Mouse (Mus musculus) liver, postnatal 0 days (tissue): ENCODE measurements at regions not wholly inside any gene's neighbourhood (a gene's known extent, or its start where the extent isn't known, plus 50 kb on each side); places are given as distances from the start of the nearest gene placed in this dataset.

Source experiments
- ATAC-seq: fragments of 200-750 bp; cut with Nextera tagmentation; 2 replicates; pipeline ENCODE4 v1.8.0; 2017; ENCODE audit warnings: mild to moderate bottlenecking, moderate library complexity
- DNase-seq: peaks from one replicate; pipeline ENCODE4 v3.0.0-alpha.2; 2016
- H3K27ac ChIP-seq: fragments of 300-500 bp; sonication (generic); 2 replicates; pipeline ENCODE4 v1.5.1; 2014; ENCODE audit warnings: antibody characterized with exemption, moderate library complexity, mild to moderate bottlenecking, low read depth
- H3K27me3 ChIP-seq: fragments of 300-500 bp; sonication (generic); 2 replicates; pipeline ENCODE4 v1.6.1; 2014; ENCODE audit warnings: low read length, control low read depth, mixed read lengths; ENCODE audit not compliant: insufficient read depth
- H3K36me3 ChIP-seq: fragments of 300-500 bp; sonication (generic); replicated peaks from 2 replicates; pipeline ENCODE4 v1.6.1; 2014; ENCODE audit warnings: mild to moderate bottlenecking, control low read depth, low read length, moderate library complexity, mixed read lengths; ENCODE audit not compliant: insufficient read depth
- H3K4me1 ChIP-seq: fragments of 300-500 bp; sonication (generic); 2 replicates; pipeline ENCODE4 v1.6.1; 2014; ENCODE audit warnings: antibody characterized with exemption, mild to moderate bottlenecking, control low read depth; ENCODE audit not compliant: insufficient read depth
- H3K4me2 ChIP-seq: fragments of 300-500 bp; sonication (generic); 2 replicates; pipeline ENCODE4 v1.6.1; 2014; ENCODE audit warnings: low read depth, mild to moderate bottlenecking, low read length, moderate library complexity, mixed read lengths
- H3K4me3 ChIP-seq: fragments of 300-500 bp; sonication (generic); 2 replicates; pipeline ENCODE4 v1.5.1; 2014; ENCODE audit warnings: low read depth, low read length
- H3K9ac ChIP-seq: fragments of 300-500 bp; sonication (generic); replicated peaks from 2 replicates; pipeline ENCODE4 v1.6.1; 2014; ENCODE audit warnings: mild to moderate bottlenecking, moderate library complexity
- H3K9me3 ChIP-seq: fragments of 300-500 bp; sonication (generic); 2 replicates; pipeline ENCODE4 v1.6.1; 2016; ENCODE audit warnings: mild to moderate bottlenecking, control low read depth, low read length, mixed read lengths
- CTCF ChIP-seq: sonication (generic); IDR thresholded peaks from 2 replicates; pipeline ENCODE4 v1.5.1; 2016; ENCODE audit warnings: antibody characterized with exemption, low read depth
- EP300 ChIP-seq: IDR thresholded peaks from 2 replicates; pipeline ENCODE4 v1.6.1; 2016; ENCODE audit warnings: antibody characterized with exemption, low read depth, mild to moderate bottlenecking
- WGBS: fragments of 180-500 bp; shearing (Covaris S2); extraction: QIAGEN DNeasy Blood & Tissue Kit; methylation state at CpG from one replicate; pipeline ENCODE4 v1.1.7; 2014; ENCODE audit not compliant: insufficient replicate concordance; 5-methylcytosine and 5-hydroxymethylcytosine counted together

DNA sequence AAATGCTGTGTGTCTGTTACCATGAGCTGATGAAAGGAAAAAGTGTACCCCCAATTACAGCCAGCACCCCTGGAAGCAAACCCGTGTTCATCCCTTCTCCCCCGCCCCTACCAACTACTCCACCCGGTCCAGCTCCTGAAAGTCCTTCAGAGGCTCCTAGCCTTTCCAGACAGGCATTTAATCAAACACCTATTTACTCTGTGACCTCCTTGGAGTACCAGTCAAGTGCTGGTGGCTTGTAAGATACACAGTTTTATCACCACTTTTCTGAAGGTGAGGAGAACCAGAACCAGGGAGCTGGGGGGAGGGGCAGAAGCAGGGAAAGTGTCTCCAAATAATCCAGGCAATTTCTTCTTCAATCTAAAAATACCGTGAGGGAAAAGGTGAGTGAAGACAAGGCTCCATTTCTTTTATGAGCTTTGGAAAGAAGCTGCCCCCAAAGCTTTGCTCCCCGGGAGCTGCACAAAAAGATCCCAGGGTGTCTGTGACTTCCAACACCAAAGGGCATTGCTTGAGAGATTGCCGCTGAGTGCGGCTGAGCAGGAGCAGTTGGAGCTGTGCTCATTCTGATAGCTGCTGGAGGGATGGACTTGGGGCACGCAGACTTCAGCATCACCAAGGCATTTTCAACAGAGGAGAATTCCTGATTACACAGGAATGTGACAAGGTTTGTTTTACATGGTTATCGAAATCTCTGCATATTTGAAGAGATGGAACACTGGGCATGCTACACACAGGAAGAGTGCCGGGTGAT, 123.0 kb downstream of the Tbx18 start:
- no peaks in the 10 kb centered on the region for H3K36me3 ChIP-seq
- no peaks in the 10 kb centered on the region for H3K27me3 ChIP-seq
- ATAC-seq (no peak), DNase-seq (no peak)
- H3K4me2 ChIP-seq, result no peak overlapping the region
- H3K9me3 ChIP-seq, result no peaks in the 10 kb centered on the region
- H3K9ac ChIP-seq, result no peak overlapping the region
- no peak for TF ChIP-seq EP300
- no peak for TF ChIP-seq CTCF
- no peak overlapping the region for H3K4me3 ChIP-seq
- no peak overlapping the region for H3K27ac ChIP-seq
- 50% methylated on average over 10 of the region's 10 CpGs for WGBS
- no peaks in the 10 kb centered on the region for H3K4me1 ChIP-seq

- H3K4me3 ChIP-seq, result no peak overlapping the region
- DNase-seq (no peak), ATAC-seq (no peak)
- no peak for TF ChIP-seq EP300
- WGBS, result 31% methylated on average over 2 of the region's 2 CpGs
- no peak overlapping the region for H3K4me2 ChIP-seq
- no peak overlapping the region for H3K9ac ChIP-seq
- no peaks in the 10 kb centered on the region for H3K4me1 ChIP-seq
- no peaks in the 10 kb centered on the region for H3K9me3 ChIP-seq
- no peaks in the 10 kb centered on the region for H3K27me3 ChIP-seq
- H3K36me3 ChIP-seq, result no peaks in the 10 kb centered on the region
- no peak overlapping the region for H3K27ac ChIP-seq
Observed at GRCm38 (mm10) chr9:87575591-87575990, 155.5 kb downstream of the Tbx18 start.

GRCm38 (mm10) chr9:87574250-87574864, 156.7 kb downstream of the Tbx18 start:
- DNase-seq (no peak), ATAC-seq (no peak)
- no peak for TF ChIP-seq CTCF
- TF ChIP-seq EP300, result no peak
- no peak overlapping the region for H3K4me3 ChIP-seq
- 24% methylated on average over 2 of the region's 2 CpGs for WGBS
- H3K4me1 ChIP-seq, result no peaks in the 10 kb centered on the region
- no peaks in the 10 kb centered on the region for H3K27me3 ChIP-seq
- H3K27ac ChIP-seq, result no peak overlapping the region
- H3K9ac ChIP-seq, result no peak overlapping the region
- no peaks in the 10 kb centered on the region for H3K36me3 ChIP-seq
- H3K4me2 ChIP-seq, result no peak overlapping the region
- no peaks in the 10 kb centered on the region for H3K9me3 ChIP-seq

DNA sequence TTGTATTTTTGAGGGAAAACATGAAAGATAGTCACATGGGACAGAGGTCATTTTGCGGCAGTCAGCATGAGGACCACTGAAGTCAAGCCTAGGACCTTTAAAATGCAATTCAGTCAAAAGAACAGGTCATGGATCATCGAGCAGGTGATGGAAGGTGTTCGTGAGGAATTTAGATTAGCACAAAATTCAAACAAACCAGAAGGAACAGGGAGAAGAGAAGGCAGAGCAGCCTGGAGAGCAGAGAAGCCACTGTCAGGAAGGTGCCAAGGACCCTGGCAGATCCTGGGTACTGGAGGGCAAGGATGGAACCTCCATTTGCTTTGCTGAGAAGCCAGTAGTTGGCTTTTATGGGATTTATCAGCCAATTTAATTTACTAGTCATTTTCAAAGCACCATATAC, 167.8 kb downstream of the Tbx18 start:
- DNase-seq (no peak), ATAC-seq (no peak)
- no peak for TF ChIP-seq EP300
- no peak for TF ChIP-seq CTCF
- Histone ChIP-seq H3K4me3 (no peak overlapping the region), H3K27me3 (no peaks in the 10 kb centered on the region), H3K4me2 (no peak overlapping the region), H3K9me3 (no peaks in the 10 kb centered on the region), H3K36me3 (no peaks in the 10 kb centered on the region), H3K9ac (no peak overlapping the region), H3K27ac (no peak overlapping the region), H3K4me1 (no peaks in the 10 kb centered on the region)
- WGBS, result 57% methylated on average over 3 of the region's 3 CpGs

DNA sequence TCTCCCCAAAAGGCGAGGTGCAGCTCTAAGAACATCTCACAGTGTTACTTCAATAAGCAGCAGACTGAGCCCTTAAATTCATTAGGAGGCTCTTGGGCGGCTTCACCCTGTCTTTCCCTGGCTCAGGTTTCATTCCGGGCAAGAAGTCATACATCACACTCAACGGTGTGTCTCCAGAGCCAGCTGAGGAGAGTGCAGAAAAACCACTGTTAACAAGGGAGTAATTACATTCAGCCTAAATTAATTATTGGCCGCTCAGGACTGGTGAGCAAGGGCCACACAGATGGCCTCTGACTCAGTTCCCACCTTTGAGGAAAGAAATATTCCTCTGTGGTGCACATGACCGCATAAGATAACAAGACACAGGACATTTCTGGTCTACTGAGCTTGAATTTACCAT, 168.3 kb downstream of the Tbx18 start:
- no peak for DNase-seq
- H3K9ac ChIP-seq, result no peak overlapping the region
- TF ChIP-seq EP300, result no peak
- TF ChIP-seq CTCF, result no peak

DNA sequence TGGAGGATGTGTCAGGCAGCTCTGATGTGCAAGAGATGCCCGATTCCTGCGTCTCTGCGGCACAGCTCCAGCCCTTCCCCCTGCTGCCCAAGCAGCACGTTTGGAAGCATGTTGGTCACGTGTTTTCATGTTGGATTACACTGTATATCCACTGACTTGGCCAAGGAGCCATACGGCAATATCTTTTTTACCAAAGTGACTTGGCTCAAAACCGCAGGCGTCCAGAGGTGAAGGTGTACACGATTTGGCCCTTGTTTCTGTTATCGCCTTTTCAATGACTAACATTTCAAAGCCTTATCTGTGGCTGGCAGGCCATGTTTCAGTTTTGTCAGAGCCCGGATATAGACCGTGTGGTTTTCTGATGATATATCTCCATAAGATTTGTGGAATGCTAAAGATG, 173.2 kb downstream of the Tbx18 start:
- Histone ChIP-seq H3K4me2 (no peak overlapping the region), H3K27ac (no peak overlapping the region)

More for the DNA sequence above, 168.3 kb downstream of the Tbx18 start:
- Histone ChIP-seq H3K4me1 (no peaks in the 10 kb centered on the region), H3K4me2 (no peak overlapping the region), H3K4me3 (no peak overlapping the region), H3K27me3 (no peaks in the 10 kb centered on the region), H3K9me3 (no peaks in the 10 kb centered on the region), H3K27ac (no peak overlapping the region), H3K36me3 (no peaks in the 10 kb centered on the region)
- 61% methylated on average over 6 of the region's 6 CpGs for WGBS
- no peak for ATAC-seq

More for the DNA sequence above, 173.2 kb downstream of the Tbx18 start:
- H3K4me3 ChIP-seq, result no peak overlapping the region
- ATAC-seq (no peak), DNase-seq (no peak)
- H3K9ac ChIP-seq, result no peak overlapping the region
- no peaks in the 10 kb centered on the region for H3K4me1 ChIP-seq
- no peaks in the 10 kb centered on the region for H3K36me3 ChIP-seq
- no peaks in the 10 kb centered on the region for H3K27me3 ChIP-seq
- WGBS, result 53% methylated on average over 12 of the region's 12 CpGs
- H3K9me3 ChIP-seq, result no peaks in the 10 kb centered on the region
- no peak for TF ChIP-seq EP300
- TF ChIP-seq CTCF, result no peak
